ENCODE assay signal across 25 mouse cellular contexts in the genomic region with DNA sequence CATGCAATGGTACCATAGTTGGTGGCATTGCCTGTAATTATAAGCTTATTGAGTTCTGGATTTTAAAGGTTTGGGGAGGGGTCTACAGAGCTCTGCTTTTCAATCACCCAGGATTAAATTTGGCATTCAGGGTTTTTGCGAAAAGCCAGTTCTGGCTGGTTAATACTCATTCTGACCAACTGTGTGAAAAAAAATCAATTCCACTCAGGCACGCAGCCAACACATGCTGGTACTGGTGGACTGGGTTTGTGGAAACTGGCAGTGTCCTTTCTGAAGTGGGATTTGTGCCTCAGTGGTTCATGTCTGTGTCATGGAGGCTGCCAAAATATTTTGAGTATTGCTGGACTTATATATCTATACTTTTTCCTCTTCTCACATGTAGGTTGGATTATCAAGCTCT.
DNase-seq lines count a peak whose midpoint lies in the region; ATAC-seq and TF ChIP-seq lines count a peak whose summit lies in the region.
"Had no signal": no experiment of that assay in that cellular context is flagged by ENCODE, and none has a peak within 500 bp of the region (broad histone marks: within the 10 kb centered on the region; RNA-seq: fewer than 3 reads in every experiment).

No protein-coding gene starts in this region.

- no peak overlapping the region for H3K4me3 ChIP-seq in forebrain, postnatal 0 days (ENCODE audit: low read depth, low read length)
- H3K4me3 ChIP-seq in forebrain, embryonic 15.5 days, result no peak overlapping the region
- H3K4me3 ChIP-seq in midbrain, embryonic 14.5 days (replicated peaks; ENCODE audit: low read depth, low read length), result no peak overlapping the region
- no peak overlapping the region for H3K4me3 ChIP-seq in midbrain, embryonic 10.5 days
- H3K4me3 ChIP-seq: gastrocnemius, adult 2 months; heart, embryonic 15.5 days; left cerebral cortex, adult 2 months; limb, embryonic 10.5 days; liver, embryonic 12.5 days; midbrain, embryonic 15.5 days; myocyte; neural tube, embryonic 13.5 days; stomach, embryonic 15.5 days had no signal

- H3K4me2 ChIP-seq in forebrain, postnatal 0 days (ENCODE audit: low read depth), result no peak overlapping the region
- H3K4me2 ChIP-seq in forebrain, embryonic 15.5 days (replicated peaks), result no peak overlapping the region
- no peak overlapping the region for H3K4me2 ChIP-seq in midbrain, embryonic 14.5 days (ENCODE audit: low read length)
- H3K4me2 ChIP-seq: heart, embryonic 15.5 days; hindbrain, embryonic 14.5 days; liver, embryonic 12.5 days; midbrain, embryonic 15.5 days; neural tube, embryonic 13.5 days; stomach, embryonic 15.5 days had no signal

- DNase-seq in forebrain, postnatal 0 days, result peak; percentile 37
- peak; percentile 37 for DNase-seq in midbrain, embryonic 14.5 days
- no peak for DNase-seq in midbrain, embryonic 10.5 days (ENCODE audit: low spot score)
- DNase-seq in cerebellum, adult 9-11 months, result peak; percentile 30
- no peak for DNase-seq in thymus, postnatal 0 days (ENCODE audit: low spot score)
- no peak for DNase-seq in spleen, postnatal 36 days (ENCODE audit: low spot score in 2 of 2)
- DNase-seq: adrenal gland, postnatal 10 days; gastrocnemius, adult 2 months; heart, postnatal 36 days; kidney, adult 8-10 months; kidney, postnatal 10 days; lung, adult 2 months; lung, postnatal 14 days; thymus, postnatal 36 days had no signal

- H3K36me3 ChIP-seq in forebrain, postnatal 0 days (ENCODE audit: insufficient read depth), result no peaks in the 10 kb centered on the region
- H3K36me3 ChIP-seq in forebrain, embryonic 15.5 days, result no peaks in the 10 kb centered on the region
- no peaks in the 10 kb centered on the region for H3K36me3 ChIP-seq in midbrain, embryonic 14.5 days (ENCODE audit: control insufficient read depth, insufficient read depth, low read length)
- H3K36me3 ChIP-seq in midbrain, embryonic 10.5 days, result no peaks in the 10 kb centered on the region
- H3K36me3 ChIP-seq: heart, embryonic 15.5 days; limb, embryonic 10.5 days; liver, embryonic 12.5 days; midbrain, embryonic 15.5 days; neural tube, embryonic 13.5 days; stomach, embryonic 15.5 days had no signal

- H3K4me1 ChIP-seq in forebrain, postnatal 0 days (ENCODE audit: insufficient read depth), result no peaks in the 10 kb centered on the region
- peaks cover 9% of the 10 kb centered on the region; the same call in 1 of the 2 replicates for H3K4me1 ChIP-seq in forebrain, embryonic 15.5 days
- H3K4me1 ChIP-seq in midbrain, embryonic 14.5 days (ENCODE audit: control insufficient read depth, insufficient read depth, low read length), result 0 out of 2 replicates have a peak, but pooled peaks cover 5% of the 10 kb centered on the region
- H3K4me1 ChIP-seq in midbrain, embryonic 10.5 days, result peaks cover 14% of the 10 kb centered on the region
- H3K4me1 ChIP-seq: liver, embryonic 12.5 days; neural tube, embryonic 13.5 days; stomach, embryonic 15.5 days had no signal

- no peaks in the 10 kb centered on the region for H3K9me3 ChIP-seq in forebrain, postnatal 0 days (ENCODE audit: low read length)
- H3K9me3 ChIP-seq in forebrain, embryonic 15.5 days, result no peaks in the 10 kb centered on the region
- no peaks in the 10 kb centered on the region for H3K9me3 ChIP-seq in midbrain, embryonic 14.5 days (ENCODE audit: control insufficient read depth, low read length)
- H3K9me3 ChIP-seq in midbrain, embryonic 10.5 days (replicated peaks), result no peaks in the 10 kb centered on the region
- H3K9me3 ChIP-seq: heart, embryonic 15.5 days; limb, embryonic 10.5 days; liver, embryonic 12.5 days; midbrain, embryonic 15.5 days; neural tube, embryonic 13.5 days; stomach, embryonic 15.5 days had no signal

- TF ChIP-seq CTCF in forebrain, postnatal 0 days (IDR thresholded peaks at IDR 0.05; ENCODE audit: low read depth), result no peak

- H3K27ac ChIP-seq in forebrain, postnatal 0 days (ENCODE audit: low read depth, low read length), result no peak overlapping the region
- H3K27ac ChIP-seq in forebrain, embryonic 15.5 days (replicated peaks), result no peak overlapping the region
- H3K27ac ChIP-seq in midbrain, embryonic 14.5 days (replicated peaks; ENCODE audit: low read depth, low read length), result no peak overlapping the region
- no peak overlapping the region for H3K27ac ChIP-seq in midbrain, embryonic 10.5 days (replicated peaks)
- H3K27ac ChIP-seq: gastrocnemius, adult 2 months; heart, embryonic 15.5 days; hindbrain, embryonic 14.5 days; left cerebral cortex, adult 2 months; limb, embryonic 10.5 days; liver, embryonic 12.5 days; midbrain, embryonic 15.5 days; neural tube, embryonic 13.5 days; stomach, embryonic 15.5 days had no signal

- H3K9ac ChIP-seq in forebrain, postnatal 0 days, result no peak overlapping the region
- H3K9ac ChIP-seq in forebrain, embryonic 15.5 days (replicated peaks), result no peak overlapping the region
- no peak overlapping the region for H3K9ac ChIP-seq in midbrain, embryonic 14.5 days (replicated peaks; ENCODE audit: low read length)
- H3K9ac ChIP-seq: heart, embryonic 15.5 days; hindbrain, embryonic 14.5 days; liver, embryonic 12.5 days; midbrain, embryonic 15.5 days; neural tube, embryonic 13.5 days; stomach, embryonic 15.5 days had no signal

- no peaks in the 10 kb centered on the region for H3K27me3 ChIP-seq in forebrain, postnatal 0 days (ENCODE audit: insufficient read depth, low read length)
- no peaks in the 10 kb centered on the region for H3K27me3 ChIP-seq in forebrain, embryonic 15.5 days
- no peaks in the 10 kb centered on the region for H3K27me3 ChIP-seq in midbrain, embryonic 14.5 days (ENCODE audit: control insufficient read depth, insufficient read depth, low read length)
- H3K27me3 ChIP-seq in midbrain, embryonic 10.5 days (ENCODE audit: low read depth, poor library complexity, severe bottlenecking), result peaks cover 8% of the 10 kb centered on the region; the same call in 1 of the 2 replicates
- H3K27me3 ChIP-seq: heart, embryonic 15.5 days; liver, embryonic 12.5 days; midbrain, embryonic 15.5 days; neural tube, embryonic 13.5 days; stomach, embryonic 15.5 days had no signal

- ATAC-seq in forebrain, postnatal 0 days, result no peak; the same call in 1 of the 2 replicates
- no peak for ATAC-seq in forebrain, embryonic 15.5 days (replicated peaks)
- no peak for ATAC-seq in midbrain, embryonic 14.5 days (ENCODE audit: low FRiP score, low TSS enrichment)
- ATAC-seq: activated CD4-positive, CD25-positive, alpha-beta regulatory T cell, adult 4 months; liver, embryonic 12.5 days; midbrain, embryonic 15.5 days had no signal

- WGBS in forebrain, postnatal 0 days, result 31% methylated on average over 2 of the region's 2 CpGs
- 40% methylated on average over 2 of the region's 2 CpGs for WGBS in forebrain, embryonic 15.5 days
- 57% methylated on average over 2 of the region's 2 CpGs for WGBS in midbrain, embryonic 14.5 days
- 86% methylated on average over 2 of the region's 2 CpGs for WGBS in midbrain, embryonic 10.5 days

Comparison
In these comparisons a context has a peak if more than half of its experiments do, and no peak if none do; other contexts are left out.
1. DNase-seq: peak in forebrain, postnatal 0 days (single experiment), midbrain, embryonic 14.5 days (single experiment) and cerebellum, adult 9-11 months (single experiment); none in midbrain, embryonic 10.5 days (single experiment), thymus, postnatal 0 days (single experiment) and spleen, postnatal 36 days (0 of 2).